Mouse (Mus musculus) mesoderm, embryonic 11.5 days (tissue): ENCODE measurements around the gene Med7.

Experiments
- DNase-seq: peaks from one replicate; pipeline ENCODE4 v3.0.0-alpha.2; 2012; ENCODE audit warnings: low read depth, low spot score

Med7 gene

GRCm38 (mm10) chr11:46436760-46437458, at the start of gene Med7:
TSS of gene Med7 (plus strand) at chr11:46436925.
- peak; percentile 98 for DNase-seq

GRCm38 (mm10) chr11:46387061-46387460, 49.7 kb upstream of the Med7 start:
- DNase-seq, result no peak

- no peak for DNase-seq
These were observed 48.3 kb upstream of the Med7 start for GRCm38 (mm10) chr11:46388438-46388837.

DNA sequence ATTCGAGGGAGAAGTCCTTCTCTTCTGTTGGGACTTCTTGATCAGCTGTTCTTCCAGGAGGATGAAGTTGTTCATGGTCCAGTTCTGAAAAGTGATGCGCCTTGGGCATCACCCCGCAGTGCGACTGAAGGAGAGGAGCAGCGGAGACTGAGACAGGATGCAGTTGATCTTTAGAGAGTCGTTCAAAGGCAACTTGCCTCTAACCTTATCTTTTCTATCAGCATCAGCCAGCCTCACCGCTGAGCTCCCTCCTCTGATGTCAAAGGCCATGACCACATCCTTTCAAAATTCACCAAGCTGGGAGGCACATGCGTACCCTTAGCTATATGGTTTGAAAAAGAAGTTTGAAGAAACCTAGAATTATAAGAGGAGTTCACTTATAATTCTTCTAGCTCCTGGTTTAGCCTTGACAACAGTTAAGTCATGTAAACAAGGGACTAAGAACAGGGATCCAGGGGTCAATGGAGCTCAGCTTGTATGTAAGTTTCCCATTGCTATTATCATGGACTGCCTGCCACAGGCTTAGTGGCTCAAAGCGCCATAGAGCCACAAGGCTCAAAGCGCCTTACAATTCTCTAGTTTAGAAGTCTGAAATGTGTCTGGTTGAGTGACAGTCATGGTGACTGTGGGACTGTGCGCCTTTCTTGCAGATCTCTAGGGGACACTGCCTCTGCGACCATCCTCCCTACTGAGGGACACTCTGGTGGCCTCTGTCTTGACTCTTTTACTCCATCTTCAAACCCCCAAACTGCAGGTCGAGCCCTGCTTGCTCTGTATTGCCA, 47.2 kb upstream of the Med7 start, which contains the start of gene Itk:
TSS of gene Itk (minus strand) at position 180 of the 782 bp plus-strand sequence.
- no peak for DNase-seq

DNA sequence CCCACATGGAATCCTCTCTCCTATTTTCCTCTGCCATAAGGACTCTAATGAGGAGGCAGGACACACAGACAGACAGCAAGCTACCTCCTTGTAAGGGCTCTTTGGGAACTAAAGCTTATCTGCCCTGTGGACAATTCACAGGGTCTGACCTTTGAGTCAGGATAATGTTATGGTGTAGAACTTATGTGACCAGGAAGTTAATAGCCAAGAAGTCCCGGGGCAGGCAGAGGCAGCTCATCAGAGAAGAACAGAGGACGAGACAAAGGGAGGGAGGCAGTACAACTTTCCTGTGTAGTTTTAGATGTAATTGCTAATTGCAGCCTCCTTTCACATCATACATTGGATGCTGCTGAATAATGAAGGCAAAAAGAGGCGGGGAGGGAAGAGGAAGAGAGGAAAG, 46.1 kb upstream of the Med7 start:
- no peak for DNase-seq

- no peak for DNase-seq
These were observed 43.8 kb upstream of the Med7 start for GRCm38 (mm10) chr11:46392890-46393289.

- no peak for DNase-seq
These were observed 43.3 kb upstream of the Med7 start for GRCm38 (mm10) chr11:46393413-46393812.

DNA sequence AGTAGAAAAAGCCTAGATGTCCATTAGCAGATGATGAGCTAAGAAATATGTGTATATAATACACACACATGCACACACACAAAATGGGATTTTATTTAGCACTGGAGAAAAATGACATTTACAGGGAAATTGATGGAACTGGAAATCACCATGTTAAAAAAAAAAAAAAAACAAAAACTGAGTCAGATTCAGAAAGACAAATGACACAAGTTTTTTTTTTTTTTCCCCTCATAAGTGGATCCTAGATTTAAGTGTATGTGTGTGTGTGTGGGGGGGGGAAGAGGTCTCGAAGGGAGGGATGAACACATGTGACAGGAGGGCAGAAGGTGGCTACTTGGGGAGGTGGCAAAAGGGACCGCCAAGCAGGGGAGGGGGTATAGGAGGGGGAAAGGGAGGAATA, 41.6 kb upstream of the Med7 start:
- no peak for DNase-seq

GRCm38 (mm10) chr11:46395698-46396097, 41.0 kb upstream of the Med7 start:
- no peak for DNase-seq

DNA sequence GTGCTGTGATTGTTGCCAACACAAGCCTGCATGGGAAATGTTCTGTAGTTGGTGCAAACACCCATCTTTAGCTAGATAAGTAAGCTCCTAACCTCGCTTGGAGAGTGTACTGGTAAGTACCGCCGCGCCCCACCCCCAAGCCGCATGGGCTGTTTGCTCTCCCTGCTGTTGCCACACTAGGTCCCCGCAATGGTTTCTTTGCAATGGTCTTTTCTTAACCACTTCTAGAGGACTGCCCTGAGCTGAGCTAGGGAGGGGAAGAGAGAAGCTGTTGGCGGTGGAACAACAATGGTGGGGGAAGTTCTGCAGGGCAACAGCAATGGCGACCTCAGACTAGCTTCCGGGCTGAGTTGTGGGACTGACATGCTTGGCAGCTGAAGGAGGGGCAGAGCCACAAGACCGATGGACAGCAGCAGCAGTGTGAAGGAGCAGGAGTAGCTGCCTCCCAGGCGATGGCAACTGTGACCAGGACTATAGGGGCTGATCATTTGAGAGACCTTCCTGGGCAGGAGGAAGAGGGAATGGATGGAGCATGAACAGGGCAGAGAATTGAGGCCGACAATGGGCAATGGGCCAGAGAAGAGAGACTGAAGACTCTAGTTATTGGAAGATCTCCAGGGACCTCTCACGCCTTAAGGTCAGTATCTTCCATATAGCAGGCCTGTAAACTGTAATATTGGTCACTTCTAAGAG, 40.4 kb upstream of the Med7 start, which contains the start of gene Fam71b:
TSS of gene Fam71b (plus strand) at position 393 of the 693 bp plus-strand sequence.
- no peak for DNase-seq

- no peak for DNase-seq
These were observed 39.9 kb upstream of the Med7 start for GRCm38 (mm10) chr11:46396860-46397179.

DNA sequence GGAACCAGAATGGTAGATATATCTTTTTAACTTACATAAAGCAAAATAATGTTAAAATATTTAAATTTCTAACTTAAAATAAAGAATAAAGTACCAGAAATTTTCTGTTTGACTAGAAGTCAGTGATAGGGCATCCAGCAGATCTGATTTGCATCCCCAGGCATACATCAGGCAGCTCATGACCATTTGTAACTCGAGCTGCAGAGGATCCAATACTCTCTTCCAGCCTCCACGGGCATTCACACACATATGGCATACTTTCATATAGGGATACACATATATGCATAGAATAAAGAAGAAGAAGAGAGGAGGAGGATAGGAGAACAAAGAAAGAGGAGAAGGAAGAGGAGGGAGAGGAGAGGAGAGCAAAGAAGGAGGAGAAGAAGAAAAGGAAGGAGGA, 38.8 kb upstream of the Med7 start:
- DNase-seq, result no peak

GRCm38 (mm10) chr11:46398473-46398872, 38.3 kb upstream of the Med7 start:
- no peak for DNase-seq

GRCm38 (mm10) chr11:46398933-46399383, 37.8 kb upstream of the Med7 start:
- no peak for DNase-seq

DNA sequence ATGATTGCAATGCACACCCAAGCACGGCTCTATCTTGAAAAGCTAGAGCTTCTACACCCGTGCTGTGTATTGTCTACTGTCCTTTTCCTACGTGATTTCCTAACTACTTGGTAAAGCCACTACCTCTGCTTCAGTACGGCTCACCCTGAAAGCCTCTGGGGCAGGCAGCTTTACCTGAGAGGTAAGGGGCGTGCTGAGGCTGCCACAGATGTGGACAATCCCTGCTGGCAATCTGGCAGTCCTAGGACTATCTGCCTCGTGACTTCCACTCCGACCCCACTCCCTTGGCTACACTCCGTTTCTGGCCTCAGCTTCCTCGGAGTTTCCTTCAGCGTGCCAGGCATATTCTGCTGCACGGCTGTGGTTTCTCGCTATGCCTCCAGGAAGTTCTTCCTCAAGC, 35.2 kb upstream of the Med7 start:
- DNase-seq, result no peak

DNA sequence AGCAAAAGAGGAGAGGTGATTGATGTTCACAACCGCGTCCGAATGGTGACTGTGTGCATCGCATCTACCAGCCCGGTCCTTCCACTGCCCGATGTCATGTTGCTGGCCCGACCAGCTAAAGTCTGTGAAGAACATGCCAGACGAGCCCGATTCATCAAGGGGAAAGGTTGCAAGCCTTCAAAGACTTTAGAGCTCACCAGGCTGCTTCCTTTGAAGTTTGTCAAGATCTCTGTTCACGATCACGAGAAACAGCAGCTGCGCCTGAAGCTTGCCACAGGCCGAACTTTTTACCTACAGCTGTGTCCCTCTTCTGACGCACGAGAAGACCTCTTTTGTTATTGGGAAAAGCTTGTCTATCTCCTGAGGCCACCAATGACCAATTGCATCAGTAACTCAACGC, 31.7 kb upstream of the Med7 start:
- no peak for DNase-seq

DNA sequence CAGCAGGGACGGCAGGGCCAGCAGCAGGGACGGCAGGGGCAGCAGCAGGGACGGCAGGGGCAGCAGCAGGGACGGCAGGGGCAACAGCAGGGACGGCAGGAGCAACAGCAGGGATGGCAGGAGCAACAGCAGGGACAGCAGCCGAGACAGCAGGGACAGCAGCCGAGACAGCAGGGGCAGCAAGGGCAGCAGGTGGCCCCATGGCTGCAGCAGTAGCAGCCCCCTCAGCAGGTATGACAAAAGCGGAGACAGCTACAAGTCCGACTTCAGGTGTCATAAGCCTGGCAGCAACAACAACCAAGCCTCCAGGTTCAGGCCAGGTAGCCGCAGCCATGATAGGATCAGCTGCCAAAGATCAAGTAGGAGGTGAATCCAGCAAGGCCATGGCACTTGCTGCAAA, 30.0 kb upstream of the Med7 start:
- DNase-seq, result no peak

- DNase-seq, result no peak
These were observed 26.6 kb upstream of the Med7 start for GRCm38 (mm10) chr11:46410018-46410563.

- DNase-seq, result no peak
These were observed 18.3 kb upstream of the Med7 start for GRCm38 (mm10) chr11:46418438-46418837.

GRCm38 (mm10) chr11:46418860-46419259, 17.9 kb upstream of the Med7 start:
- no peak for DNase-seq

- DNase-seq, result no peak
These were observed 15.4 kb upstream of the Med7 start for GRCm38 (mm10) chr11:46421086-46421888.
